8 mouse cellular contexts compared by ENCODE assay signal in genomic region chr13:108315702-108316486, GRCm38 (mm10). TPM values are rescaled to one million over a fixed set of nuclear protein-coding genes. Genes with fewer than 3 reads are reported as not detected.
A peak's percentile ranks its signal among the peaks of the same experiment; 100 is the strongest.
DNase-seq lines count a peak whose midpoint lies in the region; ATAC-seq lines count a peak whose summit lies in the region.

Depdc1b (plus strand) TSS chr13:108316332.

- H3K4me1 ChIP-seq in embryonic facial prominence, embryonic 14.5 days (ENCODE audit: control insufficient read depth, insufficient read depth, low read length), result peaks cover 13% of the 10 kb centered on the region; the same call in 1 of the 2 replicates
- H3K4me1 ChIP-seq in kidney, embryonic 14.5 days (ENCODE audit: control insufficient read depth, insufficient read depth, low read length), result peaks cover 4% of the 10 kb centered on the region; the same call in 1 of the 2 replicates
- peaks cover 14% of the 10 kb centered on the region for H3K4me1 ChIP-seq in limb, embryonic 15.5 days

- no peaks in the 10 kb centered on the region for H3K36me3 ChIP-seq in embryonic facial prominence, embryonic 14.5 days (ENCODE audit: control insufficient read depth, insufficient read depth, low read length)
- no peaks in the 10 kb centered on the region; the same call in 1 of the 2 replicates for H3K36me3 ChIP-seq in kidney, embryonic 14.5 days (ENCODE audit: control insufficient read depth, insufficient read depth, low read length)
- H3K36me3 ChIP-seq in limb, embryonic 15.5 days, result no peaks in the 10 kb centered on the region

- DNase-seq in 3T3-L1 (ENCODE audit: low read depth, low spot score), result peak; percentile 95
- DNase-seq in adrenal gland, postnatal 4 days (ENCODE audit: low spot score in 2 of 2), result peak; percentile 88 to 92
- DNase-seq in embryonic facial prominence, embryonic 14.5 days (ENCODE audit: low spot score), result peak; percentile 97
- DNase-seq in heart, adult 9 months (ENCODE audit: low spot score in 2 of 2), result peak; percentile 94 to 95
- DNase-seq in monocyte, adult 2 months (ENCODE audit: low read depth in 1 of 2, low spot score in 2 of 2), result peak; percentile 90 to 91
- DNase-seq in spleen, postnatal 36 days (ENCODE audit: low spot score in 2 of 2), result peak; percentile 90 to 93

- H3K9me3 ChIP-seq in embryonic facial prominence, embryonic 14.5 days (ENCODE audit: control insufficient read depth, low read length), result no peaks in the 10 kb centered on the region
- H3K9me3 ChIP-seq in kidney, embryonic 14.5 days (ENCODE audit: control insufficient read depth, low read length), result no peaks in the 10 kb centered on the region
- H3K9me3 ChIP-seq in limb, embryonic 15.5 days, result no peaks in the 10 kb centered on the region

- H3K9ac ChIP-seq in embryonic facial prominence, embryonic 14.5 days (ENCODE audit: low read depth, low read length), result peak within 1 kb of the TSS; percentile 74
- peak within 1 kb of the TSS; percentile 81 for H3K9ac ChIP-seq in kidney, embryonic 14.5 days (ENCODE audit: low read depth, low read length)
- peak within 1 kb of the TSS; percentile 62 for H3K9ac ChIP-seq in limb, embryonic 15.5 days

- no peaks in the 10 kb centered on the region for H3K27me3 ChIP-seq in embryonic facial prominence, embryonic 14.5 days (replicated peaks; ENCODE audit: control insufficient read depth, insufficient read depth, low read length)
- no peaks in the 10 kb centered on the region for H3K27me3 ChIP-seq in kidney, embryonic 14.5 days (ENCODE audit: control insufficient read depth, insufficient read depth, low read length)
- no peaks in the 10 kb centered on the region for H3K27me3 ChIP-seq in limb, embryonic 15.5 days

- H3K27ac ChIP-seq in embryonic facial prominence, embryonic 14.5 days (replicated peaks; ENCODE audit: low read depth, low read length), result no peak within 1 kb of the TSS
- H3K27ac ChIP-seq in kidney, embryonic 14.5 days (ENCODE audit: low read depth, low read length), result no peak within 1 kb of the TSS
- H3K27ac ChIP-seq in limb, embryonic 15.5 days, result peak within 1 kb of the TSS; percentile 61; the same call in 1 of the 2 replicates

- WGBS in embryonic facial prominence, embryonic 14.5 days, result under 1% methylated on average over 40 of the region's 48 CpGs
- 1% methylated on average over 48 of the region's 48 CpGs for WGBS in kidney, embryonic 14.5 days
- WGBS in limb, embryonic 15.5 days, result 2% methylated on average over 48 of the region's 48 CpGs

- peak; percentile 97 for ATAC-seq in embryonic facial prominence, embryonic 14.5 days (ENCODE audit: low read depth)
- peak; percentile 98 for ATAC-seq in kidney, embryonic 14.5 days (ENCODE audit: low FRiP score, low TSS enrichment)
- peak; percentile 90 for ATAC-seq in limb, embryonic 15.5 days (ENCODE audit: insufficient number of reproducible peaks, low FRiP score, low TSS enrichment, low read depth)

- peak within 1 kb of the TSS; percentile 74 for H3K4me3 ChIP-seq in embryonic facial prominence, embryonic 14.5 days (ENCODE audit: low read depth, low read length)
- H3K4me3 ChIP-seq in kidney, embryonic 14.5 days (ENCODE audit: low read length), result peak within 1 kb of the TSS; percentile 77
- H3K4me3 ChIP-seq in limb, embryonic 15.5 days, result peak within 1 kb of the TSS; percentile 77

- peak within 1 kb of the TSS; percentile 96 for H3K4me2 ChIP-seq in embryonic facial prominence, embryonic 14.5 days (ENCODE audit: low read depth, low read length)
- peak within 1 kb of the TSS; percentile 93 for H3K4me2 ChIP-seq in kidney, embryonic 14.5 days (replicated peaks; ENCODE audit: low read depth, low read length)
- peak within 1 kb of the TSS; percentile 95 for H3K4me2 ChIP-seq in limb, embryonic 15.5 days

RNA-seq across cellular contexts. Expression of gene Depdc1b, which starts in this region (rescaled TPM):
- 1 to 10 TPM; 4.9 to 7.9 TPM for total RNA-seq in adrenal gland, postnatal 4 days (2021)
- 5.6 and 7.4 TPM in 2 replicates for polyA plus RNA-seq in embryonic facial prominence, embryonic 14.5 days (2014; fragmentation: Nextera tagmentation; extraction: Ambion mirVana)
- polyA plus RNA-seq in kidney, embryonic 14.5 days (2014; fragmentation: Nextera tagmentation; extraction: Ambion mirVana), result 12.7 and 14.4 TPM in 2 replicates
- polyA plus RNA-seq in limb, embryonic 15.5 days (2015; fragmentation: Nextera tagmentation; extraction: Ambion mirVana), result 6.0 and 6.9 TPM in 2 replicates
